Mouse (Mus musculus): Measurements from ENCODE around the gene Wfdc3.
A peak's percentile ranks its signal among the peaks of the same experiment; 100 is the strongest.

Gene Wfdc3

DNA sequence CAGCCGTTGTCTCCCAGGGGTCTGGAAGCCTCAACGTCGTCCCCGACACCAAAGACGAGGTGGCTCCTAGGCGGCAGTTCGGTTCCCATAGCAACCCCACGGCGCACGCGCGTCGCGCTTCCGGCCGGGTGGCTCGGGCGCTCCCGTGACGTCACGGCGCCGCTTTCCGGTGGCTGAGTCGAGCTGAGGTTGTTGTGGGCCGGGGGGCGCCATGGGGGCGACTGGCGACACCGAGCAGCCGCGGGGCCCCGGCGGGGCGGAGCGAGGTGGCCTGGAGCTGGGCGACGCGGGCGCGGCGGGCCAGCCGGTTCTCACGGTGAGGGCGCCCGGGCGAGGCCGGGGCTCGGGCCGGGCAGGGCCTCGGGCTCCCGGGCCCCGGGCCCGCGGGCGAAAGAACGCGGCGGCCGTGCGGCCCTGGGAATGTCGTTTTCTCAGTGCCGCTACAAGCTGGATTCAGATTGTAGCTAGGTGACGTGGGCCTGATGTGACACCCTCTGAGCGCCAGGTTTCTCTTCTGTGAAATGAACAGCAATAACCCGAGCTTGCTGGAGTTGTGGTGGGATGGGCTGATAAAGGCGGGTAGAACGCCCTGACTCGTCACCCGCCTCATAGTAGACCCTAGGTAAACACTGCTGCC is at the start of gene Wfdc3, which contains the start of gene Dnttip1:
Wfdc3 (minus strand) TSS at position 89 of the 637 bp plus-strand sequence.
Dnttip1 (plus strand) TSS at position 141 of the 637 bp plus-strand sequence.
- peak; percentile 99 for DNase-seq

DNA sequence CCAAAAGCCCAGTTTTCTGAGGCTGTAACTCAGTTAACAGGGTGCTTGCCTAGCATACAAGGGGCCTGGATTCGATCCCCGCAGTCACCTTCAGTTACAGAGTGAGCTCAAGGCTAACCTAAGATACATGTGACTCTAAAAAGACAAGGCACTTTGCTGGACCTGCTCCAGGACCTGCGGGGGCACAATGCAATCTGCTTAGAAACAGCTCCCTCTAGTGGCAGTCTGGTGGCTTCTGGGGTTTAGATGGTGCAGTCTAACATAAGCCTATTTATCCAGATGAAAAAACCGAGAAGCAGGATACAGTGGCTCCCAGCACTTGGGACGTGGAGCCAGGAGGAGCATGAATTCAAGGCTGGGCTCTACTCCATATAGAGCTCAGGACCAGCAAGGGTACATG is 48.6 kb upstream of the Wfdc3 start:
- DNase-seq = peak; percentile 96

DNA sequence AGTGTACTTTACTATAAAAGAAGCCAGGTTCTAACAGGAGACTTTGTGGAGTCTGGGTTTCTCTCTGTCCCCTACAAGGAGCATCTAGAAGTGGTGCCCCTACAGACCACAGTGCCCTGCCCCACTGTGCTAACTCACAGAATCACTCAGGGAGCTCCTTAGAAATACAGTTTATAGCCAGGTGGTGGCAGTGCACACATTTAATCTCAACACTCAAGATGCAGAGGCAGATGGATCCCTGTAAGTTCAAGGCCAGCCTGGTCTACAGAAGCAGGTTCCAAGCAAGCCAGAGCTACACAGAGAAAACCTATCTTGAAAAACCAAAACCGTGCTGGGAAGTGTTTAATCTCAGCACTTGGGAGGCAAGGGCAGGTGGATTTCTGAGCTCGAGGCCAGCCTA is 48.0 kb upstream of the Wfdc3 start:
- DNase-seq = peak; percentile 85

DNA sequence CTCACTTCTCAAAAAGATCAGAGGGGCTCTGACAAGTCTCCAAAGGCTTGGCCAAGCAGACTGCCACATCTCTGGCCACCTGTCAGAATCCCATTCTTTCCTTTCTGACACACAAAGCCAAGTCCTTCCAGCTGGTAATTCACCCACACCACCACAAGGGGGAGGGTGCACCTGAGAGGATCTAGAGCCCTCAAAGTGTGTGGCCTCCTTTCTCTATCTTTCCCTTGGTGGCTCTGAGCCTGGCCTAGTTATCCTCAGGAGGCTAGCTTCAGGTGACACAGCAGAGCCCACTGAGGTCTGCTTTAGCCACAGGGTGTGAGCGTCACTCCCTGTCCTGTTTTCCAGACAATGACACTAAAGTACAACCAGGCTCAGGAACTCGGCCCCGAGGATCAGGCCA is 47.5 kb upstream of the Wfdc3 start:
- peak; percentile 93 for DNase-seq

DNA sequence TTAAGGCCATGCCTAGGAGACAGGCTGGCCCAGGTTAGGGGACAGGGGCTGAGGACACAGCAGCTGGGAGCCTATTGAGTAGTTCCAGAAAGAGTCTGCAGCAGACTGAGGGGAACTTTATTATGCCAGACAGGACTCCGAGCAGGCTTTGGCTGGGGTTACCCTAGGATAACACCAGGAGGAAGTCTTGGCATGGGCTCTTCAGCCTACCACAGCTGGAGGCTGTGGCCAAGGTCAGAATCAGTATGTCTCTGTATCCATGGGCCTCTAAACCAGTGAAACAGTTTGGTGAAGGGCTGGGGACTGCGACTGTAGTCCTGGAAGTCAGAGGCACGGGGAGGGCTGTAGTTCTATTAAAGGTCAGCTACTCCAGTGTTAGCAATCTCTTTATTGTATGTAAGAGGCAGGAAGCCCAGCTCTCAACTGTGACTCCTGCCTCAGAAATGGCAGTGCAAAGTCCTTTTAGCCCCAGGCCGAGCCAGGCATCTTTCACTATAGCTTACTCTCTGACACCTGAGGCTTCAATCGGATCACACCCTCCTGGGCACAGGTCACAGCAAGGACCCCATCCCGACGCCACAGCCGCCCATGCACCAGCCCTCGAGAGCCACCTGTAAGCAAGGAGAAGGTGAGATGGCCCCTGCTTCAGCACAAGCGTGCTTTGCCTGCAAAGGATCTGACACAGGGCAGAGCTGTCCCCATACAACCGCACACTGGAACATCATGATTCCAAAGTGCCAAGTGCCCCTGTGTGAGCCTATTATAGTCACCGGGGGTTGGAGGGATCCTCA is 46.9 kb upstream of the Wfdc3 start:
- DNase-seq = peak; percentile 90

DNA sequence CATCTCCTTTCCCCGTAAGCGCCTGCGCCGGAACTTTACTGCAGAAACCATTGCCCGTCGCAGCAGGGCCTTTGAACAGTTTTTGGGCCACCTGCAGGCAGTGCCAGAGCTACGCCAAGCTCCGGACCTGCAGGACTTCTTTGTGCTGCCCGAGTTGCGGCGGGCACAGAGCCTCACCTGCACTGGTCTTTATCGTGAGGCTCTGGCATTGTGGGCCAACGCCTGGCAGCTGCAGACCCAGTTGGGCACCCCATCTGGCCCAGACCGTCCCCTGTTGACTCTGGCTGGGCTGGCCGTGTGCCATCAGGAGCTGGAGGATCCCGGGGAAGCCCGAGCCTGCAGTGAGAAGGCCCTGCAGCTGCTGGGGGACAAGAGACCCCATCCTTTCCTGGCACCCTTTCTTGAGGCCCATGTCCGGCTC is 46.1 kb upstream of the Wfdc3 start:
- DNase-seq = peak; percentile 90

DNA sequence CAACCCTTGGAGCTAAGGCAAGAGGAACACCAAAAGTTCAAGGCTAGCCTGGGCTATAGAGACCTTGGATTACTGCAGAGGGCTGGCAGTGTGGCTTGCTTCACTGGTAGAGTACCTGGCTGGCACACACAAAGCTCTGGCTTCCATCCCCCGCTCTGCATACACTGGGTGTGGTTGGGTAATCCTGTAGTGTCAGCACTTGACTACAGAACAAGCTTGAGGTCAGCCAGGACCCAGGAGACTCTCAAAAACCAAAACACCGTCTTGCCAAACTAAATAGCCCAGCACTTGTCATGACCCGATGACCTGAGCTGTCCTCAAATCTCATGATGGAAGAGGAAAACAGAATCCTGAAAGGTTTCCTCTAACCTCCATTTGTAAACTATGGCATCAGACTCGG is 44.7 kb upstream of the Wfdc3 start:
- DNase-seq = no peak

DNA sequence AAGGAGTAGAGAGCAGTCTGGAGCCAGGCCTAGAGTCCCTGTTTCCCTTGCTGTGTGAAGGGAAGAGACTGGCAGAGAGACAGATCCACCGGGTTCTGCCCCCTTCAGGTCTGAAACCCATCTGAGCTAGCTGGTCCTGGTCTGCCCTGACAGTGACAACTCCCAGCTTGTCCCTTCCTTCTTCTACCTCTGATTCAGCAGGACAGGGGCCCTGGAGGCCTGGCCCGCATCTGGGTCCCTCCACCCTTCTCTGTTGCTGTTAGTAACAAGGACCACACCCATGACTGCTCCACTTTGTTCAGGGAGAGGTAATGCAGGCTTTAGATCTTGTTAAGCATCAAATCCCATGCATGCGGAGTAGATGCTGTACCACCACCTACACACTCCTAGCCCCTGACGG is 42.7 kb upstream of the Wfdc3 start:
- peak; percentile 93 for DNase-seq

DNA sequence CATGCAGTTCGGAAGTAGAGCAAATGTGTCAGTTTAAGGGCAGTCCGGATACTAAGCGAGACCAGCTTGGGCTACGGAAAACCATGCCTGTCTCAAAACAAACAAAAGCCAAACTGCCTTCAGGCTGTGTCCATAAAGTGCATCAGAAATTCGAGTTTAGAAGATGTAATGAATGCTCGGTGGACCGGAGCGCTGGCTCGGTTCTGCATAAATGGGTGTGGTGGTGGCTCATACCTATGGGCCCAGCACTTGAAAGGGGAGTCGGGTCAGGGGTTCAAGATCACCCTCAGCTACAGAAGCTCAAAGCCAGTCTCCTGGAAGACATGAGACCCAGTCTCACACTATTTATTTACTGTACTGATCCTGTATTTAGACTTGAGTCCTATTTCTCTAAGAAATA is 42.0 kb upstream of the Wfdc3 start:
- DNase-seq = peak; percentile 83

DNA sequence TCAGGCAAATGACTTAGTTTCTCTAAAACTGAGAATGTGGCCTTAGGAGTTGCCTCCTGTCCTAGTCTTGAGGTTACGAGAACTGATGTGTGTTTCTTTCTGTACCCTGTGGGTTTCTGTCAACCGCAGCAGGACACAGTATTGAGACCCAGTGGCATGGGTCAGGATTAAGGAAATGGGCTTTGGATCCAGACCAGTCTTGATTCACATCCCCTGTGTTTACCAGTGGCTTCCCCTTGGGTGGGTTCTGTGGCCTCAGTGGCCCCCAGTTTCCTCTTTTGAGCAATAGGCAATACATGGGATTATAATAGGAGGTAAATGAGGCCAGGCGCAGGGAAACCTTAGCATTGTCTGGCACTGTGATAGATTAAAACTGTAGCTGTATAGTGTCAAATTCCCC is 41.3 kb upstream of the Wfdc3 start:
- DNase-seq = peak; percentile 92

DNA sequence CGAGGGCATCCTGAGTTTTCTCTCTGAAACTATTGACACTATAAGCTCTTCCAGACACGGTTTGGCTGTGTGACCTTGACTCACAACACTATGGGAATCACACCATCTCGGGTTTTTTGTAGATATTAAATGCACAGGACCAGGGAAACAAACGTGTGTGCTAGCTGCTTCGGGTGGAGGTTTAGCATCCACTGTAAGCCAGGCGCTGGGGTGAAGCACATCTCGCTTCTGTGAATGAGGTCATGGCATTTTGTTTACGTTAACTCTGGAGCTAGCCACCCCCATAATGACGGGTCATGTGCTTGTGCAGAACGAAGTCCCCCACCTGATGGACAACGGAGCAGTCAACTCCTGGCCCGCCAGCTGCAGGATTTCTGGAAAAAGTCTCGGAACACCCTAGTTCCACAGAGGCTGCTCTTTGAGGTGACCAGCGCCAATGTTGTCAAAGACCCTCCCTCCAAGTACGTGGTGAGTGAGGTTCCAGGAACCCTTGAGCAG is 40.7 kb upstream of the Wfdc3 start:
- peak; percentile 96 for DNase-seq

DNA sequence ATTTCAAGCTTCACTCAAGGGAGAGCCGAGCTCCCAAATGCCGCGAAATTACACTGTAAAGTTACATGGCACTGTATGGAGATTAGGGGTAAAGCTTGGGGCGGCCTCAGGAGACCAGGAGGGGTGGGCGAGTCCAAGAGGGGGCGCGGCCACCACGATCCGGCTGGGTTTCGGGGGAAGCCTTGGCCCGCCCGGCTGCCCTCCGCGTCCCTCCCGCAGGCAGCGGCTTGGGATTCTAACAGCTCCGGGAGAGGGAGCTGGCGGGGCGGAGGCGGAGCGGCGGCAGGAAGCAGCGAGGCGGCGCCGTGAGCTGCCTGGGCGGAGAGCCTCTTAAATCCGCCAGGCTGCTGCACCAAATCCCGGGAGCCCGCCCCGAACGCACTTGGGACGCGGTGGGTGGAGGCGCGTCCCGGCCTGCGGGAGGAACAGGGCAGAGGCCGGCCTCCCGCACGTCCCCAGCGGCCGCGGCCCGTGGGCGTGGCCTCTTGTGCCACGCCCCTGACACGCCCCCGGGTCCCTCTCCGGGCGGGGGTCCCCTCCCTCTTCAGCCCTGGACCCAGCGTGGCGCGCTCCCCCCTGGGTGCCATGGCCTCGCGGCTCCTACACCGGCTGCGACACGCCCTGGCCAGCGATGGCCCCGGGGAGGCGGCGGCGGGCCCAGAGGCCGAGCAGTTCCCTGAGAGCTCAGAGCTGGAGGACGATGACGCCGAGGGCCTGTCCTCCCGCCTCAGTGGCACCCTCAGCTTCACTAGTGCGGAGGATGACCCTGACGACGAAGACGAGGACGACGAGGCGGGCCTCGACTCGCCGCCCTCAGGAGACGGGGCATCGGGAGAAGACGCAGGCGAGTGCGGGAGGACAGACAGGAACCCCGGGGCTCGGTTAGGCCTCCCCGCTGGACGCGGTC is 40.0 kb upstream of the Wfdc3 start, which contains the start of gene Snx21:
Snx21 (plus strand) TSS at position 343 of the 907 bp plus-strand sequence.
- peak; percentile 100 for DNase-seq

DNA sequence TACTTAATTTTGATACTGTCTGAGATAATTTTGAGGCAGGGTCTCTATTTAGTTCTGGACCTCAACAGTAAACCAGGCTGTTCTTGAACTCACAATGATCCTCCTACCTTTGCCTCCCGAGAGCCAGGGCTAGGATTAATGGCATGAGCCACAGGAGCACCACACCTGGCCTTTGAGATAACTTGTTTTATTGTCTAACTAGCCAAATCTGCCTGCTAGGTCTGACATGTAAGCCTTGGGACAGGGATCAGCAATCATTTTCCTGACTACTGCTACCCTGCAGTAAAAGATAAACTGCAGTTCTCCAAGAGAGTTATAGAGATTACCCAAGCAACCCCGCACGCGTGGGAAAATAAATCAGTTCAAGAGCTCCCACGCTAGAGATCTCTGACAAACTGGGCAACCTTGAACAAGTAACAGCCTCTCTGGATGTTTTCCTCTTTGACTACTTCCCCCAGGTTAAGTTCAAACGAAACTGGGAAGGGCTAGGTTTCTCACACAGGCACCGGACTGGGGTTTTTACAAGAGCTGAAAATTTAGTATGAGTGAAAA is 39.2 kb upstream of the Wfdc3 start:
- DNase-seq = no peak

DNA sequence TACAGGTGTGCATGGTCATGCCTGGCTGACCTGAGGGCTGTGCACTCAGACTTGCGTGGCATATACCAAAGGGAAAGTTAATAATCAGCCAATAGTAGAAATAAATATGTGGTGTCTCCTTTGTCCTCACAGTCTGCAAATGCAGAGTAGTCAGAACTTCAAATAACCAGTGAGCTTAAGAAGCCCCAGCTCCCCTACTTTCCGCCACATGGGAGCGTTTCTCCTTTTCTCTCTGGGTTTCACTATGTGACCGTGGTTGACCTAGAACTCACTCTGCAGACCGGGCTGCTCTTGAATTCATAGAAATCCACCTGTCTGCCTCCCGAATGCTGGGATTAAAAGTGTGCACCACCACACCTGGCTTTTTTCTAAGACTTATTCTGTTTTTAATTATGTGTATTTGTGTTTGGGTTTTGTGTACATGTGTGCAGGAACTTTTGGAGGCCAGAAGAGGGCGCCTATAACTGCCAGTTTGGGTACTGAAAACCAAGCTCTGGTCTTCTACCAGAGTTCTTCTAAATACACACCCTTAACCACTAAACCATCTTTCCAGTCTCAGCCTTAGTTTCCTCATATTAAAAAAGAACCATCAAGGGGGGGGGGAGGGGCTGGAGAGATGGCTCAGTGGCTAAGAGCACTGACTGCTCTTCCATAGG is 38.3 kb upstream of the Wfdc3 start:
- no peak for DNase-seq

DNA sequence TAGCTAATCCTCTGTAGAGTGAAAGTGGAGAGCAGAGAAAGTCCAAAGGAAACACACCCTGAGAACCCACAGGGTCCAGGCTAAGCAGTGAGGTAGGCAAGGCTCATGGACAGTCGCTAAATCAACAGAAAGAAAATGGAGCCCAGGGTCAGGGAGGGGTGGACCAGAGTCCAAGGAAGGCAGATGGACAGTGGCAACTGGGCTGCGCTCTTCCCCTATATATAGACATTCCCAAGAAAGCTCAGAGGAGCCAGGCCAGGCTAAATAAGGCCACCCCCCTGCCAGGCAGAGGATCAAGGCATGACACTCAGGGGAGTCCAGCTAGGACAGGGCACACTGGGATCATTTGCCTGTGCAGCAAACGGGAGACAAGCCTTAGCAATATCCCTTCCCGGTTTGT is 36.1 kb upstream of the Wfdc3 start:
- DNase-seq = no peak

DNA sequence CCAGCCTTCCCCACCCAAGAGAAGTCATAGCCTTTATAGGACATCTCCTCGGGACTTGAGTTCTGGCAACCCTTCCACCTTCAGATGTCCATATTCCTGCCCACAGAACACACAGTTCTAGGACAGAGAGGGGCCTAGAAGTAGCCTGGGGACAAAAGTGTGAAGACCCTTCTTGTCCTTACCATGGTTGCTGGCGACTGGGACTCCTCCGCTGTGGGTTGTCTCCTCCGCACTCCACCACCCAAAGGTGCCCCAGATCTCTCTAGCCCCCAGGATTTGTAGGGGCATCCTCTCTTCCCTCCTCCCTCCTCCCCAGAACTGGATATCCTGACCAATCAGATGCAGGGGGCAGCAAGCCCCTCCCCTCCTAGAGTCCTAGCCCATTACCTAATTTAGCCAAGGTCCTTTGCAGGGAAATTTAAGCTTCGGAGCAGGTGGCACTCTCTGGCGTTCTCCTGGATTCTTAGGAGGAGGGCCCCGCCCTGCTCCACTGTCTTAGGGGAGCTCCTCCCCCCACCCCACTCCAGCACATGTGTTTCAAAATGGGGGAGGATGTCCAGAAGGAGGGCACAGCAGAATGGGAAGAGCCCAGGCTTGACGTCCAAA is 33.9 kb upstream of the Wfdc3 start, which contains the start of gene Tnnc2:
Tnnc2 (minus strand) TSS at position 487 of the 606 bp plus-strand sequence.
- no peak for DNase-seq

DNA sequence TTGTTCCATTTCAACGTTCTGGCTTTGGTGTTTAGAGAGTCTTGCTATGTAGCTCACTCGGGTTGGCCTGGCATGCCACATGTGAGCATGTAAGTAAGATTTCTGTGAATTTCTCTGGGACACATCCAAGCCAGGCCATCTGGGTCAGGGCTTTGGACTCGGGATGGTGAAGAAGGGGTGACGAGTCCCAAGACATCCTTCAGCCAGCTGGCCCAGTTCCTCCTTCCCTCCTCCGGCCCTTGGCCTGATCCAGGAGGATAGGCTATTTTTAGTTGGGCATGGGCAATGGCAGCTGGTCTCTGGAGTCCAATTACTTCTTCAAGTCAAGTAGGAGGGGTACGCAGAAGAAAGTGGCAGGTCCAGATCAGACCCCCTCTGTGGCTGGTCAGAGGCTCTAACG is 33.1 kb upstream of the Wfdc3 start:
- peak; percentile 89 for DNase-seq

DNA sequence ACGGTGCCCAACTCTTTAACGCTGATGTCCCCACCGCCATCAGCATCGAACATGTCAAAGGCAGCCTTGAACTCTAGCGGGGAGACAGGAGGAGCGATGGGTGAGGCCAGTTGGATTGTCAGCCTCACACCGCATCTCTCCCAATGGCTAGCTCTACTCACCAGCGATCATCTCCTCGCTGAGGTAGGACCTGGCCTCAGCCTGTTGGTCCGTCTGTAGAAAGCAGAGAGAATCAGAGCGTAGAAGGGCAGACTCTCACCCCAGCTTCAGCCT is 32.2 kb upstream of the Wfdc3 start:
- peak; percentile 78 for DNase-seq

DNA sequence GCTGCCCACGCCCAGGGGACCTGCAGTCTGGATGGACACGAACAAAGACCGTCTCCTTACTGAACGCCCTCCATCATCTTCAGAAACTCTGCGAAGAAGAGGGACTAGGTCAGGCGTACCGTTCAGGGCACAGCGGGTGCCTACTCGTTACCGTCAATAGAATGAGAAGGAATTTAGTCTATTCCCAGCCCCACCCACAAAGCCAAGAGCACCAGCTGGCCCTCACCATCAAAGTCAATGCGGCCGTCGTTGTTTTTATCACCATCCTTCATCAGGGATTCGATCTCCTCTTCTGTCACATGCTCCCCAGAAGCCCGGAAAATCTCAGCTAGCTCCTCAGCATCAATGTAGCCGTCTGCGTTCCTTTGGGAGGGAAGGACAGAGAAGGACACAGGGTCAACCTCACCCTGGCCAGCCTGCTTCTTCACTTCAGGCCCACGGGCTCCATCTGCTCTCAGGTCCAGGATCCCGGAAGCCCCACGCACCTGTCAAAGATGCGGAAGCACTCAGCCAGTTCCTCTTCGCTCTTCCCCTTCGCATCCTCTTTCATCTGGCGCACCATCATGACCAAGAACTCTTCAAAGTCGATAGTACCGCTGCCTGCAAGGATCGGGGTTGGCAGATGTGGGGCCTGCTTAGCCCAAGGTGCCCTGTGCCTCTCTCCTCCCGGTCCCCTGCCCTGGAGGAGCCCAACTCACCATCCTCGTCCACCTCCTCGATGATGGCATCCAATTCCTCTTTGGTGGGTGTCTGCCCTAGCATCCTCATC is 31.7 kb upstream of the Wfdc3 start:
- DNase-seq = peak; percentile 91

DNA sequence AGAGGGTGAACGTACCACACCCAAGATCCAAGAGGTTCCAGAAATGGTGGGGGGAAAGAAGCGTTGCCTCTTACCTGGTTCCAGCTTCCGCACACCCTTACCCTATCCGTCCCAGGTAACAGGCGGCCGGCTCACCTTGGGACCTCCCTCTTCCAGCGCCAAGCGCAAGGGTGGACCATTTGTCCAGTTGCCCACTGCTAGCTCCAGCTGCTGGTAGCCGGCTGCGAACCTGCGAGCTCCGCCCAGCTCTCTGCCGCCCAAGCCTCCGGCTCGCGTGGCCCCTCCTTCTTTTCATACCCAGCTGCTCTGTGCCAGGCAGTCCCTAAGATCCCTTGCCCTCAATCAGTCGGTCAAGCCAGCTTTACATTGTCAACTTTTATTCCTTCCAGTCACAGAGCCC is 31.1 kb upstream of the Wfdc3 start:
- DNase-seq = peak; percentile 85

DNA sequence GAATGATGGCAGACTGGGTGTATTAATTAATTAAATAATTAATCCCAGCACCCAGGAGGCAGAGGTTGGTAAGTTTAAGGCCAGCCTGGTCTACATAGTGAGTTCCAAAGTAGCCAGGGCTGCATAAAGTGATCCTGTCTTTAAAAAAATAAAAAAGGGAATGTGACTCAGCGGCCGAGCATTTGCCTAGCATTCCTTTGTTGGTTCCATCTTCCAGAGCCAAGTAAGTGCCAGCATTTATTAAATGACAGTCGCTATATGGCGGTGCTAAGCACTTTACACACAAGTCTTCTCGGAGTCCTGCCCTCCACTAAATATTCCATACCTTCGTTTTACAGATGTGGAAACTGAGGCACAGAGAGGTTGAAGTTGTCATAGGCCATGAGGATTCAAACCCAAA is 30.4 kb upstream of the Wfdc3 start:
- DNase-seq = no peak
